Mouse (Mus musculus) gastrocnemius, adult 8-10 months (tissue): ENCODE measurements around the gene Rhox4d. TPM values are rescaled to one million over a fixed set of nuclear protein-coding genes. Genes with fewer than 3 reads are reported as not detected.
"Not testable (repeated sequence)": the region's sequence is repeated elsewhere in the genome, so short reads cannot be mapped to it uniquely, and the experiment has no call there.

Source experiments
- DNase-seq, 2 experiments: peaks; one replicate each; pipeline ENCODE4 v3.0.0; 2022; ENCODE audit warnings: low spot score in 2 of 2
- total RNA-seq, 4 experiments: library from RNA; stranded (reverse); gene quantifications; 2 replicates each; pipeline ENCODE4 v1.2.4; 2022

Gene Rhox4d
- total RNA-seq: not detected

DNA sequence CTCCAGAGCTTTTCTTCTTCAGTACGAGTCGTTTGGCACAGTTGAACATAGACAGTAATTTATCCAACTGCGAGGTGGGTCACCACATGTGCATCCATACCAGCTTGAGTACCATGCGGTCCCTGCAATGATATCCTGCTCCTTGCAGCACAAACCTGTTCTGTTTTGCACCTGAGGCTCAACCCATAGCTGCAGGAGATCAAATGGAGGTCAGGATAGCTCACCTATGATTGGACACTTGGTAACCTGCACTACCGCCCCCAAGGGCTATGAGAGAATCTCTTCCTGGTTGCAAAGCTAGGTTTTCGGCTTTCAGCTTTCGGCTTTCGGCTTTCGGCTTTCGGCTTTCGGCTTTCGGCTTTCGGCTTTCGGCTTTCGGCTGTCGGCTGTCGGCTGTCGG is at the start of gene Rhox4d:
Rhox4d (plus strand) TSS at position 301 of the 400 bp plus-strand sequence.
- DNase-seq: not testable (repeated sequence)

DNA sequence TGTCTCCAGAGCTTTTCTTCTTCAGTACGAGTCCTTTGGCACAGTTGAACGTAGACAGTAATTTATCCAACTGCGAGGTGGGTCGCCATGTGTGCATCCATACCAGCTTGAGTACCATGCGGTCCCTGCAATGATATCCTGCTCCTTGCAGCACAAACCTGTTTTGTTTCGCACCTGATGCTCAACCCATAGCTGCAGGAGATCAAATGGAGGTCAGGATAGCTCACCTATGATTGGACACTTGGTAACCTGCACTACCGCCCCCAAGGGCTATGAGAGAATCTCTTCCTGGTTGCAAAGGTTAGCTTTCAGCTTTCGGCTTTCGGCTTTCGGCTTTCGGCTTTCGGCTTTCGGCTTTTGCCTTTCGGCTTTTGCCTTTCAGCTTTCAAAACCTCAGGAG is 34.1 kb upstream of the Rhox4d start, which contains the start of gene Rhox4c:
Rhox4c (plus strand) TSS at position 301 of the 400 bp plus-strand sequence.
- not testable (repeated sequence) for DNase-seq

- not testable (repeated sequence) for DNase-seq
Measured at GRCm38 (mm10) chrX:37530152-37530551, 16.0 kb downstream of the Rhox4d start, which contains the start of gene Rhox2e. Gene Rhox2e, plus strand, starts transcription at chrX:37530452.

GRCm38 (mm10) chrX:37541719-37542118 is 27.6 kb downstream of the Rhox4d start, which contains the start of gene Rhox3e:
Gene Rhox3e, plus strand, starts transcription at chrX:37542019.
- not testable (repeated sequence) for DNase-seq

- not testable (repeated sequence) for DNase-seq
Measured at GRCm38 (mm10) chrX:37557112-37557511, 43.0 kb downstream of the Rhox4d start, which contains the start of gene Rhox4e. Gene Rhox4e, plus strand, starts transcription at chrX:37557412.

Other genes with a start within 250 kb of the Rhox4d start
- not detected for gene Rhox4a, start 249.0 kb upstream of the Rhox4d start, total RNA-seq
- gene Rhox3a2, start 134.3 kb upstream of the Rhox4d start, total RNA-seq: not detected
- gene Rhox4a2, start 123.5 kb upstream of the Rhox4d start, total RNA-seq: not detected
- gene Rhox2b, start 102.3 kb upstream of the Rhox4d start, total RNA-seq: not detected
- not detected for gene Rhox4b, start 81.9 kb upstream of the Rhox4d start, total RNA-seq
- gene Rhox2c, start 60.7 kb upstream of the Rhox4d start, total RNA-seq: not detected
- gene Rhox3c, start 55.8 kb upstream of the Rhox4d start, total RNA-seq: not detected
- not detected for gene Rhox4c, start 34.0 kb upstream of the Rhox4d start, total RNA-seq
- gene Rhox2d, start 20.9 kb upstream of the Rhox4d start, total RNA-seq: not detected
- not detected for gene Rhox2e, start 16.1 kb downstream of the Rhox4d start, total RNA-seq
- gene Rhox3e, start 27.7 kb downstream of the Rhox4d start, total RNA-seq: not detected
- gene Rhox4e, start 43.1 kb downstream of the Rhox4d start, total RNA-seq: not detected
- gene Rhox2f, start 57.0 kb downstream of the Rhox4d start, total RNA-seq: not detected
- not detected for gene Rhox3f, start 66.6 kb downstream of the Rhox4d start, total RNA-seq
- gene Rhox4f, start 93.3 kb downstream of the Rhox4d start, total RNA-seq: not detected
- gene Rhox3g, start 114.3 kb downstream of the Rhox4d start, total RNA-seq: not detected
- not detected for gene Rhox2g, start 129.1 kb downstream of the Rhox4d start, total RNA-seq
- gene Rhox4g, start 137.0 kb downstream of the Rhox4d start, total RNA-seq: not detected
- gene Rhox3h, start 154.4 kb downstream of the Rhox4d start, total RNA-seq: not detected
- gene Rhox2h, start 158.9 kb downstream of the Rhox4d start, total RNA-seq: not detected